Mouse (Mus musculus) embryo, embryonic 10.5 days (tissue): ENCODE measurements around the gene Olfr1286.

Experiments
- DNase-seq: peaks from one replicate; pipeline ENCODE4 v3.0.0-alpha.2; 2015; ENCODE audit warnings: low spot score

Gene Olfr1286

DNA sequence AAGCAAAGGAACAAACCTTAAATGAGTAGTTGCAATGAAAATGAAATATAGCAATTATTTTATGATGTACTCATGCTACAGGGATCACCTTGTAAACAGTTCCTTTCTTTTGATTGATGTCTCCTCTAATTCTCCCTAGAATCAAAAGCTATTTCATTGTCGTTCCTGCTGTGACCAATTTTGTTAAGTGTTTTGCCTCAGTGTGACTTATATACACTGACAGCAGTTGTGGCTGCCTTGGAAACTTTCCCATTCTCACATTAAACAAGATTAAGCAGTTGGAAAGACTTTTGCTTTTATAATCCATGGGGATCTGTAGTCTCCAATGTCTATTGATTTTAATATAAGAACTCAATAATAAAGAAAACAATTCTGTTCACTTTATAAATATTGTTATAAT, at the start of gene Olfr1286:
TSS of gene Olfr1286 (minus strand) at position 185 of the 400 bp plus-strand sequence.
- no peak for DNase-seq

DNA sequence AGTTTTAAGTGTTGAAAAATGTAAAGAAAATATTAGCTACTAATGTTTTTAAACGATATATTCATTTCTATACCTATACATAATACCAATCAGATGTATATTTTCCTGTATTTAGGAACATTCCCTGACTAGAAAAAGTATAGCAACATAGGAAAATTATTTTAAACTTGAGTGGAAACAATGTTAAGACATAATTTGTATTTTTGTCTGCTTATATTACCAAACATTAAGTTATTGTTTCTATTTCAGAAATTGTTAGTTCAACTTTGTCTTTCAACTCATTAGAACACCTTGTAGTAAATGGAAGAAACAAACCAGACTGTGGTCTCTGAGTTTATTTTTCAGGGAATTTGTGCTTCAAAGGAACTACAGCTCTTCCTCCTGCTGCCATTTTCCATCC, 25.9 kb upstream of the Olfr1286 start, which contains the start of gene Olfr1287:
TSS of gene Olfr1287 (plus strand) at position 301 of the 400 bp plus-strand sequence.
- no peak for DNase-seq

DNA sequence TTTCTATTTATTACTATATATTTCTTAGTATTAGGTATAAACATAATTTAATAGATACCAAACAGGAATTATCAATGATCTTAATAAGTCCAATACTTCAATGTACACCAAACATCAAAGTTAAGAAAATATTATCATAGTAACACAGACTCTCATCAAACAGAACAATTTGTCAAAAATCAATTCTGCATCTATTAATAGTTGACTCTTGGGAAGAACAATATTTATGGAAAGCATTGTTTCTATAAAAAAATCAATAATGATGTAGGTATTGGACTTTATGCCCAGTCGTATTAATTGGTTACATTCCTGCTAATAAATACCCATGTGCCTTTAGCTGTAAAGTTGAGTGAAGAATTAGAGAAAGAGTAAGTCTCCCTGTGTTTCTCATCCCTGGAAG, 47.7 kb downstream of the Olfr1286 start, which contains the start of gene Olfr1284:
TSS of gene Olfr1284 (plus strand) at position 301 of the 400 bp plus-strand sequence.
- DNase-seq = no peak
